Mouse (Mus musculus) cerebellum, postnatal 14 days (tissue): ENCODE measurements at regions not wholly inside any gene's neighbourhood (a gene's known extent, or its start where the extent isn't known, plus 50 kb on each side); places are given as distances from the start of the nearest gene placed in this dataset.

Experiments
- DNase-seq, 2 experiments: peaks; one replicate each; pipeline ENCODE4 v3.0.0; 2021; ENCODE audit warnings: mixed read lengths in 2 of 2

DNA sequence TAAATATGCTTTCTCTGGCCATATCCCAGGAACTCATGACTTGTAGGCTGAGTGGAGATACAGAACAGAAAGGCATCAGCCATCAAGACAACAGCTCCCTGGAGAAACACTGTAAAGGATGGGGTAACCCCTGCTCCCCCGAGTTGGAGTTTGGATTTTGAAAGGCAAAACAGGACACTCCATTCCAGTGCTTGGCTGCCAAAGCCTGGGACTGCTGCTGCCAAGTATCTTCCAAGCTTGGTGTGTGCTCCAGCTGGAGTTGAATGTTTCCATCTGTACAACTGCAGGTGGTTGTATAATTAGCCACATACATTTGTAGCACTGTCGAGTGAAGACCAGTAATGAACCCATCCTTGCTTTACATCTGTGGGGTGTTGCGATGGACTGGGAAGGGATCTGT lies 62.1 kb downstream of the 4933412E24Rik start:
- peak; percentile 62 to 66 for DNase-seq

DNA sequence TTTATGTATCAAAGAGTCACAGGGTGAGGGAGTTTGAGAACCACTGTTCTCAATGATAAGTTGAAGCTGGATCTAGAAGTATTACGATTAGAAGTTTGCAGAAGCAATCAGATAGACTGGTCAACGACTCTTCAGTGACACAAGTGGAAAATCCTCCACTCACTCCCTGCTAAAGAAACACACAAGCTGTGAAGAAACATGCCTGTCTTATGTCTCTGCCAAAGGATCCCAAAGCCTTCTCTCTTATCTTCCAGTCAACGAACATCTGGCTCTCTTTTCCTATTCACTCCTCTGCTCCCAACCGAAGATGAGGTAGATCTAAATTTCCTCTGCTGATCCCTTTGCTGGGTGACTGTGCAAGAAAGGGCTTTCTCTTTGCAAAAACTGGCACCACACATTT lies 62.6 kb downstream of the 4933412E24Rik start:
- DNase-seq = no peak

DNA sequence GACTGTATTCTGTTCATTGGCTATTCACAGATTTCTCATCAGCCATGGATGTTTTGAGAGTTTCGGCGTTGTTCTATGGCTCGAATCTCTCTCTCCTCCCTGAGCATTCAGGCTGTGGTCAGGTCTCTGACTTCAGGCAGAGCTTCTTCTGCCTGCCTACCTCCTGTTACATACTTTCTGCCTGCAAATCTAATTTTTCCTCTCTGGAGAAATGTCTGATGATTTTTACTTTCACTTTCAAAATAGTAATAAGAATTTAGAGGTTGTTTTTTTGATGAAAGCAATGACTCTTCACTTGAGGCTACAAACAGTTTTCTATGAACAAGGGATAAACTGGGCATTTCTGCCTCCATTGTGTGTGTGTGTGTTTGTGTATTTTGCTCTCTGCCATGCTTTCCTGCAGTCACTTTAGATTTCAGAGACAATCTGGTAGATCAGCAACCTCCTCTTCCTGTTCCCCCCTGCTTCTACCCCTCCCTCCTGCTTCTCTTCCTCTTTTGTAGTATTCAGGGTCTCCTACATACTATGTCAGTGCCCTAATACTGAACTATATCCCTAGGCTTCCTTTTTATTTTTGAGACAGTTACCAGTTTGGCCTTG lies 65.7 kb downstream of the 4933412E24Rik start:
- no peak for DNase-seq

DNA sequence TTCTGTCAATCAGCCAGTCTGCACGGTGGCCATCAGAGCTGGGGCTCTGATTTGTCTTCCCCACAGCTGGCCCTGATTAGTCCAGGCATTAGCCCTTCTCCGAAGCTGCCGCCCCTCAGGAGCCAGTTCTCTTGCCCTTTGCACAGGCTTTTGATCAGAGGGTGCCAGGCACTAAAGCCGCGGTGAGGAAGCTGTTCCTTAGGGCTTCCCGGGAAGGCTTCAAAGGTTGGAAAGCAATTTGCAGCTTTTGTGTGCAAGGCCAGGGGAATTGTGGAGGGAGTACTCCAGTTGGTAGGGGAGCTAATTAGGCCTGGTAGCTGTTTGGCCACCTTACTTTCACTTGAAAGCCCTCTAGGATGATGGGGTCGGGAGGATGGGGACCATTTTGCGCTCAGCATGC lies 71.2 kb downstream of the 4933412E24Rik start:
- DNase-seq = no peak

DNA sequence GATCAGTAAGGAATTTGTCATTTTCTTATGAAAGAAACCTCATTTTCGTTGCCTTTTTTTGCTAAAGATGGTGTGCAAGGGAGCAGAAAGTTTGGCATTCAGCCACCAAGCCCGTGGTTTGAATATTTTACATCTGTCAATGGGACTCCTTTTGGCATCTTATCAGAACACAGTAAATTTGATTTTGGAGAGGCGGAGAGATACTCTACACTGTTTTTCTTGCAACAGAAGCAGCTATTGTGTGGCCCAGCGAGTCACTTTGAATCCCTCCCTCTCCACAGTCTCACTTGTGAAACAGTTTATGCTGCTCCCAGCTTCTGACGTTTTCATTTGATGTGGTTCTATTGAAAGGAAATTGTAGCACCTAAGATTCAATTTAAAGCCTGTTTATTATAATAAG lies 79.9 kb downstream of the 4933412E24Rik start:
- DNase-seq = peak; percentile 40 to 53

DNA sequence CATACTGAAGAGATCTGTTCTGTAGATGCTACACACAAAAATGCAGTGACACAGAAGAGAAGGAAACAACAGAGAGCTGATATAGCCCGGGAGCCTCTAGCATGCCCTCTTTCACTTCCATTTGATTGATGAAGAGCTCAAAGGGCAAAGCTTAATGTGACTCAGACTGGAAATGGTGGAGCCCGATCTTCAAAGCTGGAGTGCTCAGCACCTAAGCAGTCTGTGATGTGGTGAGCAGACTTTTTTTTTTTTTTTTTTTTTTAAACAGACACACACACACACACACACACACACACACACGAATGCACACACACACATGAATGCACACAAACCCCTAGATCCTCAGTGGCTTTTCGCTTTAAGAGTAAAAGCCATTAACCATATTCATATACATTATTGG lies 102.6 kb downstream of the 4933412E24Rik start:
- no peak for DNase-seq

DNA sequence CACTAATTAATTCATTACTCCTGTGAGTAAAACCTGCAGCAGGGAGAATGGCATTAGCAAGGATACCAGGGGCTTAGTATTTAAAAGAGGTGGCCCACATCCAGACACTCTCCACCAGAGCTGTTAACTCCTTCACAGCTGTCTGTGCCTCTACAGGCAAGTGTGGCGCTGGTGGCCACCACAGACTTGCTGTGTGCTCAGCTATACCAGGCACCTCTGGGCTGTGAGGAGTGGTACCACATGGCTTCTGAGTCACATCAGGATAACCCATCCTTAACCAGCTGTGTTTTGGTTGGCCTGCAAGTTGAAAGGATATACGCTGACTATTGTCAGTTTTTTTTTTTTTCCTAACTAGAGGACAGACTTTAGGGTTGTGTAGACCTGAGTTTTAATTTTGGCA lies 108.1 kb downstream of the 4933412E24Rik start:
- no peak for DNase-seq

DNA sequence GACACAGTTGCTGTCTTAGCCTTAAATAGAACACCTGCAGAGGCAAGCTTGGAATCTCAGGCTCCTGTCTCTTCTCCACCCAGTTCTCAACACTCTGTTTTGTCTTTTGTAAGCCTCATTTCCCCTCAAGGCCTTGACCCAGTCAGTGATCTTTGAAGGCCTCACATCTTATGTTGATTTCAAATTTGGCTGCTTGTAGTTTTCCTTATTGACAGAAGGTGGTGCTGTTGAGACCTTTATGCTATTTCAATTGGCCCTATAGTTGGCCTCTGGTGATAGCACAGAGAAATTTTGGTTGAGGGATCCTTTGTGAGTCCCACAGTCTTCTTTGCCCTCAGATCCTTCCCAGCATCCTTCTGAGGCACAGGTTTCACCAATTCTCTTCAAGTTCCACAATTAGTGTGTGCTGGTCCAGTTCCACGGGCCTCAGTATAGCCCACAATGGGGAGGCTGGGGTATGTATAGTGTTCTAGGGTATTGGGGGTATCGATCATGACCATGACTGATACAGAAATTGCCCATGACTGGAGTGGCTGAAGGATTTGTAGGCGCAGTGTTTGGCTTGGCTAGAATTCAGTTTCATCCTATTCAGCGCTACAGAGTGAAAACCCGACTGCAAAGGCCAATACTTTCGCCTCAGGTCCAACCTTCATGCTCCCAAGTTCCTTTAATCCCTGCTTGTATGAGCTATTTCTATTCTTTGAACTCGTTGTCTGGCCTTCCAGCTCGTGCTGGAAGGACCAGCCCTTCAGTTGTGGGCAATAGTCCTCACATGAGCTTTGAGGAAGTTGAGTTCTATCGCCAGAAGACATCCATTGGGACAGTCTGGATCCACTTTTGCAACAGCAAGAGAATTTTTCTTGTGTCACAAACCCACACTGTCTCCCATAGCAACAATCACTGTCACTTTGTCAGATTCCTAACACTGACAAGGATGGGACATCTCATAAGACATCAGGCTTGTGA lies 110.3 kb downstream of the 4933412E24Rik start:
- DNase-seq = peak in 1 of 2 experiments; percentile 17

DNA sequence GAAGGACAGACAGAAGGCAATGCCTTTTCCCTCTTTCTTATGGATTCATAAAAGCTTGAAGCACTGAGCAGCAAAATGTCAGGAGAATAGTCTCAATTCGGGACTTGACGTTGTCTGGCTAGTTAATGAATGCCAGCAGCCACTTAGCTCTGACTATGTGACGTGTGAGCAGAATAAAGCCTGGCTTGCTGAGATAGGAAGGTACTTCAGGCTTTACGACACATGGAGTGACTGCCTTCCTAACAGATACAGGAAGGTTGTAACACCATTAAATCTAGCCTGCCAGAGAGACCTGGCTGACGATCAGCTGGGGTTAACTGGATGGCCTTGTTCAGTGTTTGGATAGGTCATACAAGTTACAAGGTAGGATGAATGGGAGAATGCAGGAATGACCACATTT lies 111.7 kb downstream of the 4933412E24Rik start:
- no peak for DNase-seq

DNA sequence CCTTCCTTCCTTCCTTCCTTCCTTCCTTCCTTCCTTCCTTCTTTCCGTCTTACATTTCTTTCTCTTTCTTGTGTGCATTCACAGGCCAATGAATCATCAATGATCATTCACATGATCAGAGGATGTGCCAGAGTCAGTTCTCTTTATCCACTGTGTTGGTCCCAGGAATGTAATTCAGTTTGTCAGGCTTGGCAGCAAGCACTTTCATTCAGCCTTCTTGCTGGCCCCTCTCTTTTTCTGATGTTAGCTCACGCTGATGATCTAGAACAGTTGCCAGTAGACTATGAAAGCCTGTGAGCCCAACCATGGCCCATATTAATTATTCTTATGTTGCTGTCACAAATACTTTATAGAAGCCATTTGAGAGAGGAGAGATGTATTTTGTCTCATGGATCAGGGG lies 127.4 kb downstream of the 4933412E24Rik start:
- peak; percentile 37 to 38 for DNase-seq

DNA sequence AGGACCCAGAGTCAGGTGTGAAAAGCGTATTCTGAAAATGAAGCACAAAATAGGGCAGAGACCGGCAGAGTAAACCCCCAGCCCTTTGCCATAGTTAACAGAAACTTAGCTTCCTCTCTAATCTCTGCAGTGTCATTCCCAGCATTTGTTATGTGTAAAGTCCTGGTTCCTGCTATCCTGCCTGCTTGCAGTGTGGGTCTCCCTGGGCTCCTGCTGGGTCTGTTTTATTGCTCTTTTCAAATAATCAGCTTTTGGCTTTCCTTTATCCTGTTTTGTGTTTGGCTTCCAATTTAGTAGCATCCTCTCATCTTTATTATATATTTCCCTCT lies 128.3 kb downstream of the 4933412E24Rik start:
- no peak for DNase-seq

DNA sequence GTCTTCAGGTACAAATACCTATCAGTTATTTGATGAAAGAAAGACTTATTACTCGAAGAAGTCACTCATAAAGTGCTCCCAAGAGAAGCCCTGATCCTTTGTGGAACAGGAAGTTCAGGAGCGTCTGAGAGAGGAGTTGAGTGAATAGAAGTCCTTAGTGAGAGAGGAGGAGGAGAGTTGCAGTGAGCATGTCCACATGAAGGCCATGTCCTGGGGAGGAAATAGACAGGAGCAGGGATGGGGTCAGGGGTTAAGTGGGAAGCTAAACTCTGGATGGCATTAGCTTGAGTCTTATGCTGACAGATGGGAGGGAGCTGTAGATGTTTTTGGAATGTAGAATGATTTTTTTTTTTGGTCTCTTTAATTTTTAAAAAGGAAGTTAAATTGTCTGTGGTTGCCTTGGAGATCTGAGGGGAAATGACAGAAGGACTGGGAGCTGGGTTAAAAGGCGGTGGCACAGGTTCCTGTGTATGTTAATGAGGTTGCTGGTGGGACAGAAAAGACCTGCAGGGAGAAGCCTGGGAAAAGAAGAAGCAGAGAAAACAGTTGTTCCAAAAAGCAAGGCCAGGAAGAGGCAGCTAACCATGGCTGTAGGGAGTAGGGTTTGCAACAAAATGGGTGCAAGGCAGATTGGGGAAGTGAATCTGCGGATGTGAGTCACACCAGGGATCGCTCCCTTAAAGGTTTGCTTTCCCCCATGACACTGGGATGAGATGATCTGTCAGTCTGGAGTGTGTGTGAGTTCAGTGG lies 128.9 kb downstream of the 4933412E24Rik start:
- no peak for DNase-seq

DNA sequence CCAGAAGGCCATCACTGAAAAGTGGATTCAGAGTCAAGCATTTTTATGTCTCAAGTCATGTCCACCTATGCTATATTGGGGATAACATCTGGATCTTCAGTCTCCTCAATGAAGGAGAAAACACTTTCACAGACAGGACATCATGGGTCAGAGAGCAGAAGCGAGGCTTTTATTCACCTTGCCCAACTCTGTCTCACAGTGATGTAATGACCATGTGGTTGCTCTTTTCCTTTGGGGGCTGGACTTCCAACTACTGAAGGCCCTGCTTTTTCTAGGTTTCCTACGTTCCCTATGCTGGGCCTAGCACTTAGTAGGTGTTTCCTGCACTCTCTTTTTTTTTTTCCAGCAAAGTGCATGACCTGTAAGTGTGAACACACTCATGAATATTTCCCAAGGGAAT lies 130.4 kb downstream of the 4933412E24Rik start:
- no peak for DNase-seq

DNA sequence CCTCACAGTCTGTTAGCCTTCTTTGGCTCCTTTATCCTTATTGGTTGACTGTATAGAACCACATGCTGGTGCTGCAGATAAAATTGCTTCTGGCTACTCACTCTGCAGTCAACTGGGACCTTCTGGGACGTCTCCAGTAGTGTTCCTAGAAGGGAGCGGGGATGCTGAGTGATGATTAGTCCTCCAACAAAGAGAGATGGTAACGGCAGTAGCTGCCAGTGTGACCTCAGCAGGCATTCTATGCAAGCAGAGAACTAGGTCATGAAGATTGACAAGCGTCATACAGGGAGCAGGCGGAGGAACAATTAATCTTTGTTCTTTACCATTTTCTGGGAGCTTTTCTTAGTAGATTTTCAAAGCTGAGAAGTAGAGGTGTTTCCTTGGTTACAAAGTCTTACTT lies 134.0 kb downstream of the 4933412E24Rik start:
- no peak for DNase-seq

DNA sequence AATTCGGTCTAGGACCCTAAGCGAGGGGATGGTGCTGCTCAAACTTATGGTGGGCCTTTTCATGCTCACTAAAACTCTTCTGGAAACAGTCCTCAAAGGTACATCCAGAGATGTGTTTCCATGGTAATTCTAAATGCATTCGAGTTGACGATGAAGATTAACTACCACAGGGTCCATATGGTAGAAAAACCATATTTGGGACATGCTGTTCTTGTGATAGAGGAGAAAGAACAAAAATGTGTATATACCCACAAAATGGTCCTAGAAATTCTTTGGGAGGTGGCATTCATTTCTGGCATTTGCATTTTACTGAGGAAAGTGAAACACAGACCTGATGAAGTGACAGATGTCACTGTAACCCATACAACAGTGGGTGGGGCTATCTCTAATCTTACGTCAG lies 136.0 kb downstream of the 4933412E24Rik start:
- DNase-seq = no peak

DNA sequence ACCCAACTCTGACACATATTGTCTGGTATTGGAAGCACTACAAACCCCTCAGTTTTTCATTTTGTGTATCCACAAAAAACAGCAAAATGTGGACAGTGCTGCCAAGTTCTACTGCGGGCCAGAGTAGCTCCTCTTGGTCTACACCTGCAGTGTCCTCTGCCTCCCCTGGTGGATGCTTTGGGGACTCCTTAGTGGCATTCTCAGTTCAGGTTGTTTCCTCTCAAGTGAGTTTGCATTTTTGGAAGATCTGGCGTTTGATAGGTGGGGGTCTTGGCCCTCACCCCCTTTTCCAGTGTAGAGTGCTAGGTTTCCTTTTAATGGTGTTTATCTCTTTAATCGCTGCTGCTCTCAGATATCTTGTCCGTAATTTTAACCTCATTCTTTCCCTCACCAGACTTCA lies 137.1 kb downstream of the 4933412E24Rik start:
- peak in 1 of 2 experiments; percentile 11 for DNase-seq

DNA sequence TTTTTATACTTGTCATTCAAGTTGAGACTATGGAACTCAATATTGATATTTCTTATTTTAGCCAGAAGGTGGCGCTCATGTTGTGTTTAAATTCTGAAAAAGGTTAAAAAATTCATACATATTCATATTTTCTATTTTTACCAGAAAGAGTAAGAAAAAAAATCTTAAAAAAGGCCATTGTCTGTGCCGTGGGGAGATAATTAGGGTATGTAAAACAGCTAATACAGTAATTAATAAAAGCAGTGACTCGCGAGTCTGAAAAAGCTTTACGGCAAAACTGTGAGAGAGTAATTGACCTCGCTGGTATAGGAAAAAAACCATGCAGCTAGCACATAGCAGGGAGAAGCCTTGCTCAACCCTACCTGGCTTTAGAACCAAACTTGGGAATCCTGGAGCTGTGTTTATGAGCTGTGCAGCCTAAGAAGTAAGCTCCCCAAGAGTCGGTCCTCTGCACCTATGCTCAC lies 140.1 kb downstream of the 4933412E24Rik start:
- DNase-seq = no peak

DNA sequence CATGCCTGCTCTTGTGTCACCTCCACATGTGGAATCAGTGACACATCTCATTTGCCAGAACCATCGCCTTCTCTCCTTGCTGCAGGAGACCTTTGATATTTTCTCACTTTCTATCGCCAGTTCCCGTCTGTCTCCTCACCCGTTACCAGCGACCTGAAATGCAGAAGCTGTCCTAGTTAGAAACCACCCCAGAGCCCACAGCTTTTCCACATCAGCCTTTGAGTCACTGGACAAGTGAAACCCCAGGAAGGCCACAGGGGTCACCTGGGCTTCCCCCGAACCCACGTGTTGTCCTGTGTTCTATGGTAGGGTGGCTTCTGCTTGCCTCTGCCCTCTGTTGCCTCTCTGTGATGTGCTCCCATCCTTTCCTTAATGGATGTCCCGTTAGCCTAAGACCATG lies 149.7 kb downstream of the 4933412E24Rik start:
- DNase-seq = no peak

DNA sequence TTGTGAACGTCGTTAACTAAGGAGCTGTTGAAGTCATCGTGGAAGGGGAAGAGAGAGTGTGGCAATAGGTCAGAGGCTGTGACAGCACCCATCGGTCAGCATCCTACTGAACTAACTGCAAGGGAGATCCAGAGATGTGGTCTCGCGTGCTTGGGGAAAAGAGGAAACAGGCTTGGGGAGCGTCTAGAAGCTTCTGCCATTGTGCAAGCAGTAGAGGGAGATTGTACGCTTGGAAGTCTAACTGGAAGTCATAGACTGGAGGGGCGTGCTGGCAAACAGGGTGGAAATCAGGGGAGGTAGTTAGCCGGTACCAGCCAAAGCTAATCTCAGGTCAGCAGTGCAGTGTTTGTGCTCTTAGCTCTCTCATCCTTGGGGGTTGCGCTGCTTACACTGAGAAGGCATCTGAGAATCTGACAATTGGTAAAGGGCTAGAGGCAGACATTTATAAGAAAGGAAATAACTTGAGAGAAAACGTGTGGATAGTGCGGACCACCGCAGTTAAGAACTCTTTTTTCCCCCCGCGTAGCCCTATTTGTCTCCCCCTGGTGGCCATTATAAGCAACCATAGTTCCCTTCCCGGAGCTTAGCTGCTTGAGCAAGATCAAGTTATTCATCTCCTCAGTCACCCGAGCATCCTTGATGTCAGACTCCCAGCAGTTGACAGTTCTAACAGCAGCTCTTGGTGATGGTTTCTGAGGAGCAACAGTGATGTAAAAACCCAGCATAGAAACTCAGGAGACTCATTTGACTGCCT lies 151.5 kb downstream of the 4933412E24Rik start:
- peak; percentile 33 to 36 for DNase-seq

DNA sequence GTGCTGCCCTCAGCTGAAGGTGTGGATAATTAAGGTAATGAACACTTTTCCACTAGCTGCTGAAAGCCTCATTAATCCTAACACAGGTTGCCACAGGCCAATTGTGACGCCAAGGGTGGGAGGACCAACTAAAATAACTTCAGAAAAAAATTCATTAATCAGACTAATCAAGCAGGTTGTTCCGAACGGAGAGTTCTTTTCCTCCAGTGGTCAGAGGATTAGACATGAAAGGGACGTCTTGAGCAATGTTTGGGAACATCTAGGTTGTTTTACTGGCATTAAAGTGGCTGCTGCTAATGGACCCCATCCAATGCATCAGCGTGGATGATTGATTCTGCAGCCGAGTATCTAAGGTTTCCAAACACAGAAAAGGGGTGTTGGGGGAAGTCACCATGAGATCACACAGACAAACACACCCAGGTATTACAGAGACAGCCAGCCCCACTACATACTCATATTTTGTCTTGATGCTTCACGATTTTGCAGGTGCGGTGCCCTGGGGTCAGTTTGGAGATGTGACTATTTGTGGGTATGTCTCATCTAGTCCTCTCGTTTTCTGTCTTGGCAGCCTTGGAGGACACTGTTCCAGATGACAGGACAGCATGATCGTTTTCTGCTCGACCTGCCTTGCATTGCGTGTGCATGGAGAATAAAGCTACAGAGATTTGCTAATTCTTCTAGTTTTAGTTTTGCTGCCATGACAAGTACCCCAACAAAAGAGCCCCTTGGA lies 164.0 kb downstream of the 4933412E24Rik start:
- DNase-seq = peak; percentile 19 to 42

DNA sequence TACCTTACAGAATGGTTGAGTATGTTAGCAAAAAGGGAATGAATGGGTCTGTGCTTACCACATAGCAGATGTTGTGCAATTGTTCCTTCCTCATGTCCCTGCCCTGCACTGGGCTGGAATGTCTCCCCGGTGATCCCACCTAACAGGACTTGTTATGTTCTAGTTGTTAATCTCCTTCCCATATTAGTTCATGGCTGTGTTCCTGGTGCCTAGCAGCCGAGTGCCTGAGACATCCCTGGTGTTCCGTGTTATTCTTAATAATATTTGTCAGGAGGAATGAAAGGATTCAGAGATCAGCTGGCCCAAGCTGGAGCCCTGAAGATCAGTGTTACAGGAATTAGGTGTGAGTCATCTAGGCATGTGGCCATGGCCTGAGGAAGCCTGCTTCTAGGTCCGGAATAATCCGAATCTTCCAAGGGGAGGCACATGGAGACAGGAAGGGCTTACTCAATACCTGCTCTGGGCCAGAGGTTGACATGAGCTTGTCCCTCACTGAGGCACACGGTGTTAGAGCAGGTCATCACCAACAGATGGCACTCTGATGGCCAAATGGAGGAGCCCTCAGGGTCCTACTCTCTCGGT lies 171.2 kb downstream of the 4933412E24Rik start:
- DNase-seq = no peak

DNA sequence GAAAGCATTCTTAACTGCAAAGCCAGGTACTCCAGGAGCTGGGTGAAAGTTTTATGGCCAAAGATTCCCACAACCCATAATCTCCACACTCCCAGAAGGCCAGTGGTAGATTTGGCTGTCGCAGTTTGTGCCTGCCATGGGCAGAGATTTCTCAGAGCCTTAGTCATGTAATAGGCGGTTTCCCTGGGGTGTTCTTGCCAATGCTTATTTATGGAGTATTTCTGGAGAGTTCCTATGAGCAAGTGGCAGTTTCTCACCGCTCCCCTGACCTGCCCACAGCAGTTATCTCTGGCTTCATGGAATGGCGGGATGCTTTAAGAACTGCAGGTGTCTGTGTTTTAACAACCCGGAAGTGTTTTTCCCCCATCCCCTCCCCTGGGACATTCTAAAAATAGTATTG lies 179.8 kb downstream of the 4933412E24Rik start:
- no peak for DNase-seq
